Mouse (Mus musculus) NIH3T3 (cell line): ENCODE measurements around the gene Arhgap10.
A peak's percentile ranks its signal among the peaks of the same experiment; 100 is the strongest.

Experiments
- DNase-seq: peaks from one replicate; pipeline ENCODE4 v3.0.0-alpha.2; 2012; ENCODE audit warnings: low read depth

The Arhgap10 gene

DNA sequence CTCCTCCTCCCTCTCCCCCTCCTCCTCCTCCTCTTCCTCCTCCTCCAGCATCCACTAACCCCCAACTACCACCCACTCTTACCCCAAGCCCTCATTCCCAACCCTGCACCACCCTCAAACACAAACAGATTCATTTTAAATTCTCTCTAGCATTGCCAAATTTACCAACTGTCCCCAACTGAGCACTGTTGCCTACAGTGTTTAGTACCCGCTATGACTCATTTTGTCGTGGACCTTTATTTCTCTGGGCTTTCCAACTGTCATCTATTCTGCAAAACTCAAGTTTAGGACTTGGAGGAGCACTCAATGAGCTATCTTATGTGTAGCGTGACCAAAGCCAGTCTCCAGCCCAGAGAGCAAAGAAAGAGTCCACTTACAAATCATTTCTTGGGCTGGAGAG, 115.8 kb downstream of the Arhgap10 start:
- DNase-seq = no peak

- DNase-seq = no peak
Observed at GRCm38 (mm10) chr8:77401140-77401539, 116.6 kb downstream of the Arhgap10 start.

- no peak for DNase-seq
Observed at GRCm38 (mm10) chr8:77384080-77384479, 133.7 kb downstream of the Arhgap10 start.

- no peak for DNase-seq
Observed at GRCm38 (mm10) chr8:77383671-77384070, 134.1 kb downstream of the Arhgap10 start.

DNA sequence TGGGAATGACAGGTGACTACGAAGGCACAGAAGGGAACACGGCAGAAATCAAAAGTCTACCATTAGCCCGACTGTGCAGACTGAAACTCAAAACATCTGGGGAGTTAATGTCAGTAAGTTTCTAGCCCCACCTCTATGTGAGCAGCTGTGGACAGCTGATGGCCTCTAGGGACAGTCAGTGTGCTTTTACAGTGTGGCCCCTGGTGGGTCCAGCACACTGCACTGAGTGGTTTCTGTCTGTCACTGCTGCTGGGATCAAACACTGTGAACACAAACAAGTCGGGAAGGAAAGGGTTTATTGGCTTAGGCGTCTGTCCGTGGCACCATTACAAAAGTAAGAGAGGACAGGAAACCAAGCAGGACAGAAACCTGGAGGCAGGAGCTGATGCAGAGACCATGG, 136.9 kb downstream of the Arhgap10 start:
- DNase-seq = no peak

DNA sequence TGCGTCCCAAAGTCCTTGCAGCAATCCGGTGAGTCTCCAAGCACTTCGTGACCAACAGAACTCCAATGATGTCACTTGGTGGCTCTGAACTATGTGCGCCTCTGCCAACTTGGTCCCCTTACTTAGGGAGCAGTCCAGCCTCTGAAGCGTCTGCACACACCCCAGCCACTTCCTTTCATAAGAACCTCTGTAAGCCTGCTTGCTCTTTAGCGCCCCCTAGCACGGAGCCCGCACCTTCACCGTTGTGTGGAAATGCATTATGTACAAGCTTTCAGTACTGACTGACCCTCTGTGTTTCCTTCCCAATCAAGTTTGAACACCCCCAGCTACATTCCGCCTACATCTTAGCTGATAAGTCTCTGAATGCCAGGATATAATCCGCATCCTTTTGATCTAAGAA, 138.5 kb downstream of the Arhgap10 start:
- DNase-seq = peak; percentile 44

- peak; percentile 66 for DNase-seq
Observed at GRCm38 (mm10) chr8:77376451-77376853, 141.3 kb downstream of the Arhgap10 start.

DNA sequence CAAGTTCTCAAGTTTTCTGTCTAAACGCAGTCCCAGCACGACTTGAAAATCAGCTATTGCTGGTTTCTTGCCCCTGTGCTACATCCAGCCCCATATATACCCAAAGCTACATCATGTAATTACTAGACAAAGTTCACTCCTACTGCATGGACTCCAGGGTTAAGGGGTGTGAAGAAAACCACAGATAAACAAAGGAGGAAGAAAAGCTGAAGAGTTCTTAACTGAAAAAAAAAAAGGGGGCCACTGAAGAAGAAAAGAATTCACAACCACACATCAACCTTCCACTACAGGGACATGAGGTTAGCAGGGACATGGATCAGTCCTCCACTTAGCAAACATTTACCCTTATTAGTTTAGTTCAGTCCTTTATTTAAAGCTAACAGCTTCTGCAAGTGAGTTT, 141.8 kb downstream of the Arhgap10 start:
- no peak for DNase-seq

DNA sequence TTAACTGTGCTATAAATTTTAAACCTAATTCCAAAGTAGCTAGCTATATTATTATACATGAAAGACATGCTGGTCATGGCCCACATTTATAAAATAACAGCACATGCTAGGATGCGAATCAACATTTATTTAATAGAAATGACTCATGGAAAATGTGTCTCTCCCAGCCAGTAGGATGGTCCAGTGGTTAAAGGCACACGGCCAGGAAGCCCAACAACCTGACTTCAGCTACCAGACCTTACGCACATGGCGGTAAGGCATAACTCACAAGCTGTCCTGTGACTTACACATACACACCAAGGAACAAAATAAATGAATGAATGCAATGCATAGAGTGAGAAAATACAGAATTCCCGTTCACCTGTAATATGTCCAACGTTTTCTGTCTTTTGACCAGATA, 146.7 kb downstream of the Arhgap10 start:
- peak; percentile 72 for DNase-seq

DNA sequence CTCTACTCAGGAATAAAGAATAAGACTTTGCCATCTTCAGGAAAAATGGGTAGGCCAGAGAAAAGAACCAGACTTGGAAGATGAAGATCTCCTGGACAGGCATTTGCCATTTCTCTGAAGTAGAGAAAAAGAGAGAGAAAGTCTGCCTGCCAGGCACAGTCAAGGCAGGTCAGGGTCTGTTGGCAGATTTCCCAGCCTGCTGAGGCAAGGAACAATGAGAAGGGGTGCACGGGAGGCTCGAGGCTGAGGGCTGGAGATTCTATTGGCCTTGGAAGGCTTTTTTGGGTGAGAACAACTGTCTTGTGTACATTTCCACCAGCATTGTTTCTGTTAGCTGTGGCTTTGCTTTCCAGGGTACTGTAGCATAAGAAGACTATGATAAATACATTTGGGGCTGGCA, 147.4 kb downstream of the Arhgap10 start:
- DNase-seq = peak; percentile 33

- DNase-seq = no peak
Observed at GRCm38 (mm10) chr8:77369671-77370070, 148.1 kb downstream of the Arhgap10 start.

GRCm38 (mm10) chr8:77367091-77367490, 150.7 kb downstream of the Arhgap10 start:
- DNase-seq = peak; percentile 69

DNA sequence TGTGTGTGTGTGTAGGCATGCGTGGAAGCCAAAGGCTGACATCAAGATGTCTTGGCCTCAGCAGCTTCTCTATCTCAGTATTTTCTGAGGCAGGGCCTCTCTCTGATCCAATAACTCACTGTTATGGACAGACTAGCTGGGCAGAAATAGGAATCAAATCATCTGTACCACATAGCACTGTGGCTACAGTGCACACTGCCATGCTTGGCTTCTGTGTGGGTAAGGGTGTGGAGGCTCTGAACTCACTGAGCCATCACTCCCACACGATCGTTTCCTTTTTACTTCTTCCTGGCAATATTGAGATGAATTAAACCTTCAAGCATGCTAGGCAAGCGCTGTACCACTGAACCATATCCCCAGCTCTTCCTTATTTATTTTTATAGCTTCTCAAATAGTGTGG, 151.3 kb downstream of the Arhgap10 start:
- no peak for DNase-seq

- DNase-seq = no peak
Observed at GRCm38 (mm10) chr8:77365990-77366389, 151.8 kb downstream of the Arhgap10 start.

DNA sequence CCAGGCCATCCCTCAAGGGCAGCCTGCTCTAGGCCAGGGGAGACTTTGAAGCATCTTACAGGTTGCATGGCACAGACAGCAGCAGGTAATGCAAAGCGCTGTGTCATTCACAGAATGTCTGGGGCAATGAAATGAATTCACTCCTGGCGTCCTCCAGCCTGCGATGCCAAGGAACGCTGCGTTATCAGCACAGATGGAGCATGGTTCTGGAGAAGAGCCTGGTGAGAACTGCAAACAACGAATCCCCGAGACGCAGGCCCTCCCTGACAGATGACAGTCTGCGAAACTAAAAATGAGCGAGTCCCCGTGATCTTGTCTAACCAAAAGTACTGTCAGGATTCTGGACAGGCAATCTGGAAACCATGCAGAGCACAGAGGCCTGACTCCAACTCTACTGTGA, 153.3 kb downstream of the Arhgap10 start:
- DNase-seq = no peak

- no peak for DNase-seq
Observed at GRCm38 (mm10) chr8:77360853-77361252, 156.9 kb downstream of the Arhgap10 start.

DNA sequence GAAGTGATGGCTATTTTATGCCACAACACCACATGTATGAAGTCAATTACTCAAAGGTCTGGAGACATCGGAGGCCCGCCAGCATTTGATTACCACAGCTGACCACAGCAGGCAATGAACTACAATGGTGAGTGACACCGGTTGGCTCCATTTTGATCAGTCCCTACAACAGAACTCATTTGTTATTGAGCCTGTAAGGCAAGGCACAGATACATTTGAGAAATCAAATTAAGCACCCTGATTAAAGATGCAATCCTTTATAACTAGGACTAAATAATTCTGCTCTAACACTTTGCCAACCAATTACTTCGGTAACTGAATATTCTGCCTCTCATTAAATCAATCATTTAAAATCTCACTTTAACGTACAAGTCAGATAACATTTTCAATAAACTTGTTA, 157.3 kb downstream of the Arhgap10 start:
- DNase-seq = no peak

- DNase-seq = no peak
Observed at GRCm38 (mm10) chr8:77357126-77357525, 160.6 kb downstream of the Arhgap10 start.

- no peak for DNase-seq
Observed at GRCm38 (mm10) chr8:77355344-77355743, 162.4 kb downstream of the Arhgap10 start.

DNA sequence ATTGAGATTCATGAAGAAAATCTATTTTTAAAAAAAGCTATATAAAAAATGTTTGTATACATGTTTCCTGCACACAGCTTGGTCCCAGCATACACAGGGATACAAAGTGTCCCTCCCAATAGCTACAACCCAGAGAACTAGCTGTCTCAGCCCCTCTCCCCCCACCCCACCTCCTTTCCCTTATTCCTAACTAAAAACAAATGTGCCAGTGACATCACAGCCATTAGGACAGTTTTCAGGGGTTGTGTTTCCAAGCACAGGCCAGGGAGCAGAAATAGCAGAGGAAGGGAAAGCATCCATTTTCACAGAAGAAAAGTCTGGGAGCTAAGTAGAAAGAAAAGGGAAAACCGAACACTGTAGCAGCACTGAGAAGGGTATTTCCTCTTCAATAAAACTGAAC, 163.6 kb downstream of the Arhgap10 start:
- no peak for DNase-seq

DNA sequence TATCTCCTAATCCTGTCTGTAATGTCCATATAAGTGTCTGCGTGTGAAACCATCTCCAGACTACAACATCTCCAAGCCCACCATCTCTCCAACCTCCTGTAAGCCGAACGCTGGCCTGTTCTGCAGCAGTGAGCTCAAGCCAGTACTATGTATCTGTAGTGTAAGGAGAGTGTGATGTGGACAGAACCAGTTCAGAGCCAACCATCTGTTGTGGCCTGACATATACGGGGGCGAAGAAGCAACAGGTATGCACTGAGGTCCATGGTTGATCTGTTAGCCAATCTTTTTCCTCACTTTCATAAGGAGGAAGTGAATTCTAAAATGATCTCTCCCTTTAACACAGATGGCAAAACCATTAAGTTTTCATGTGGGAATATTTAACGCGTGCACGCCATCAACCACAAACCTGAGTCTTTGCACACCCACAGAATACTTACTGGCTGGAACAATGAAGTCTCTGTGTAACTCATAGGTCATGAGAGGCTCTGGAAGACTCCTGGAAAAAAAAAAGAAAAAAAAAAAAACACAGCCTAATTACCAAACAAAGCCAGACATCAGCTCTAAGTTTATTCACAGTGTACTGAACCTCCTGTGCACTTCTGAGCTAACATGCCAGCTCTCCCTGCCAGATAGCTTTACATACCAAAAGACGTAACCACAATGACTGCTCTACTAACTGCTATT, 166.4 kb downstream of the Arhgap10 start:
- DNase-seq = peak; percentile 77

DNA sequence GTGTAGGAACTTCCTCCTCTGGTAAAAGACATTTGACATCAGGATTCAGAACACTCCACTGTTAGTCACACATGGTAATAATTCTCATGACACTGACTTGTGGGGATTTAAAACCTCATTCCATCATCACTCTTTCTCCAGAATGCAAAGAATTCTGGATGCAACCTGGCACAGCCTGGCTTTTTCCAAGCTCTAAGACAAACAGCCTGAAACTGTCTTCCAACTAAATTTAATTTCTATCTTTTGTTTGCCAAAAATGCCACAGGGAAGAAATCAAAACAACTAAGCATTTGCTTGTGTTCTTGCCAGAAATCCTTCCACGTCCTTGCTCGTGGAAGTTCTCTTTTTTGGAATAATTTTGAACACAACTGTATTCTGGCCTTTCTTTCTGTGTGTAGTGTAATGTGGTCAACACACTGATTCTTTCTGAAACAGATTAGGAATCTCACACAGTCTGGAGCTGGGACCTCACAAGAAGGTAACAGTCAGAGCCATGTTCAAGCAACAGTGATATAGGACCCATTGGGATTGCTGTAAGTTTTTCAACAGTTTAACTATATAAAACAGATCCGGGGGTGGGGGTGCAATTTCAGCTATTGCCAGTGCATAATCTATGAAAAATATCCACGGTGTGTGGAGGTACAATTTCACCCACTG, 167.5 kb downstream of the Arhgap10 start:
- DNase-seq = peak; percentile 79

DNA sequence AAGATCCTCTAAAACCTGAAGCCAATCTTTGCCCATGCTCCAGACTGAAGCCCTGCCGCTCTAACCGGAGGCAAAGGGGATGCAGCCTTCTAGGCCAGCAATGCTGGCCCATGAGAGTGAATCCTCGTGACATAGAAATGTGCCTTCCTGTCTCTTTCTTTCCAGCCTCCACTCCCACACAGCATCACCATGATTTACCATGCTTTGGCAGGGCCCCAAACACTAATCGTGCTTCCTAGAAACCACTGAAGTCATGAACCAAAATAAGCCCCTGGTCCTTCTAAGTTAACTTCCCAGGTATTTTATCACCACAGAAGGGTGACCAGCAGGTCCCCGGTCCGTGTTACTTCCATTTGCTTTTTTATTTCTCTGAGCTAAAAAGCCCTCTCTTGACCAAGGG, 173.8 kb downstream of the Arhgap10 start:
- DNase-seq = no peak

DNA sequence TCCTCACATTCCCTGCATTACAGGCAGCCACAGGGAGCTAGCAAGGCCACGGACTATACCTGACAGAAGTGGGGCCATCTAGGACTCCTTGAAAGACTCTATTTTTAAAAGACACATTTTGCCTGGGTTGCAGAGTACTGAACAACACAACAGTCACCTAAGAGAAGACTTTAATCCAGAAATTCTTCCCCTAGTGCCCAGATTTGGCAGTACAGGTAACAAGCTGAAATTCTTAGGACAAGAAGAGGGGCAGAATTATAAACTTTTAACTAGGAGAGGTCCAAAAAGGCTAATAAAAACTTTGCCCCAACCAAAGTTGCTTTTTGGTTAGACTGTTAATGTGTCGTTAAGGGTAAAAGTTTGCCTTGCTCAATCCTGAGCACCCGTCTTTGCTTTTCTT, 174.4 kb downstream of the Arhgap10 start:
- no peak for DNase-seq
